Mouse (Mus musculus) adrenal gland, postnatal 4 days (tissue): Measurements from ENCODE around the gene Olfr1251. TPM values are rescaled to one million over a fixed set of nuclear protein-coding genes. Genes with fewer than 3 reads are reported as not detected.
"Not testable (repeated sequence)": the region's sequence is repeated elsewhere in the genome, so short reads cannot be mapped to it uniquely, and the experiment has no call there.

Experiments used
- DNase-seq, 2 experiments: peaks; one replicate each; pipeline ENCODE4 v3.0.0; 2021 to 2022; ENCODE audit warnings: low spot score in 2 of 2, mixed read lengths in 2 of 2
- long read RNA-seq, 2 experiments: library from polyadenylated mRNA; stranded (forward); transcript quantifications; one replicate each; pipeline ENCODE4 v2.0.0; 2021
- total RNA-seq, 2 experiments: library from RNA; stranded (reverse); gene quantifications; 2 replicates each; pipeline ENCODE4 v1.2.3; 2021

Olfr1251 gene
- not detected for total RNA-seq
- long read RNA-seq, experiment 1 = 0 reads
- long read RNA-seq, experiment 2 = 0 reads

- no peak for DNase-seq
These were observed at the start of gene Olfr1251 for GRCm38 (mm10) chr2:89671836-89672235. Olfr1251 (minus strand) TSS chr2:89671936.

- DNase-seq = no peak
These were observed 20.2 kb upstream of the Olfr1251 start for GRCm38 (mm10) chr2:89691980-89692379.

DNA sequence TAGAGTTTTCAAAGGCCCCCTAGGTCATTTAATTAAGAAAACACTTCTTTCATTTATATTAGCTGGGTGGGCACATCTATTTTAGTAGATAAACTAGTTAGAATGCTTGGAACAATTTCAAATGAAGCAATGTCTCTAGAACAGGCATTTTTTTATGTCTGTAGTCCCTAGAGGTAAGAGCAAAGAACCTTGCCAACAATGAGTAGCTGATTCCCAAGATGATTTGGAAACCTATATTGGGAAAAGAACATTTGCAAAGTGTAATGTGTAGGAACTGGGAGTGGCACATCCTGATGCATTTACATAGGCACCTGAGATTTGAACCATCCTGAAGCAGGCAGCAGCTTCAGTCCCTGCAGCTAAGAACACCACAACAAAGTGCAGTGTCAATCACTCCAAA, 10.4 kb downstream of the Olfr1251 start, which contains the start of gene Olfr1250:
Gene Olfr1250, minus strand, starts transcription at position 101 of the 400 bp plus-strand sequence.
- no peak for DNase-seq

DNA sequence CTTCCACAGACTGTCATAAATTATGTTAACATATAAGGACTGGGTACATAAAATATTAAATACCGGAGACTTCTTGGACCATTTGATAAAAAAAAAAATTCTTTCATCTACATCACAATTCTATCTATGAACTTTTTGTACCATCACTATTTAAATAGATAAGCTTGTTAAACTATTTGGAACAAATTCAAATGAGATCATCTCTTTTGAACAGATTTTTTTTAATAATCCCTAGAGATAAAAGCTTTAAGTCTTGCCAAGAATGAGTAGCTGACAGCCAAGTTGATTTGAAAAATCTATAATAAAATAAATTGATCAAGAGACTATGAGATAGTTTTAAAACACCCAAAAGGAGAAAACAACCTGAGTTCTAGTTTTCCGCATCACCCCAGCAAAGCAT, 36.9 kb downstream of the Olfr1251 start, which contains the start of gene Olfr1249:
Gene Olfr1249, minus strand, starts transcription at position 101 of the 400 bp plus-strand sequence.
- no peak for DNase-seq

DNA sequence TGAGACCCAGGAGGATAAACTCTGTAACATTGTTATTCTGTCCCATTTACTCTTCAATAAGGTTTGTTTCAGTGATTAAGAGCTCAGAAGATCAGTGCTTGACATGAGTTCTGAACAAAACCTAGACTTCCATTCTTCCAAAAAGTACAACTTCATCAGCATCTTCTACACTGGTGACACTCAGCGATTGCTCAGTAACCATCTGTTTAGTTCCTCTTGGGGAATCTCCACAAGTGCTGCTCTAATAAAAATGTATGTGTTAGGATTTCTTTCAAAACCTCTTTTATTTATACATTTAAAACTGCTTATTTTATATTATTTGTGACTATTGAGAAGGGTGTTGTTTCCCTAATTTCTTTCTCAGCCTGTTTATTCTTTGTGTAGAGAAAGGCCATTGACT, 53.6 kb downstream of the Olfr1251 start, which contains the start of gene Olfr1248:
Gene Olfr1248, minus strand, starts transcription at position 101 of the 400 bp plus-strand sequence.
- DNase-seq = not testable (repeated sequence)

Other genes with a start within 250 kb of the Olfr1251 start
- not detected for gene Olfr1240, start 228.9 kb downstream of the Olfr1251 start, total RNA-seq
- not detected for gene Olfr1241, start 184.8 kb downstream of the Olfr1251 start, total RNA-seq
- gene Olfr1242, start 173.6 kb downstream of the Olfr1251 start, total RNA-seq = not detected
- gene Olfr1243, start 140.4 kb downstream of the Olfr1251 start, total RNA-seq = not detected
- not detected for gene Olfr1245, start 93.5 kb downstream of the Olfr1251 start, total RNA-seq
- not detected for gene Olfr1246, start 78.8 kb downstream of the Olfr1251 start, total RNA-seq
- under 1 TPM in 1 of 2 experiments, not detected in 1; 0.06 TPM for gene Olfr1247, start 57.8 kb downstream of the Olfr1251 start, total RNA-seq
- not detected for gene Olfr1248, start 53.7 kb downstream of the Olfr1251 start, total RNA-seq
- gene Olfr1249, start 37.0 kb downstream of the Olfr1251 start, total RNA-seq = not detected
- gene Olfr1250, start 10.5 kb downstream of the Olfr1251 start, total RNA-seq = not detected
- gene Olfr1252, start 53.1 kb upstream of the Olfr1251 start, total RNA-seq = not detected
- not detected for gene Olfr1253, start 85.2 kb upstream of the Olfr1251 start, total RNA-seq
- gene Olfr1254, start 121.7 kb upstream of the Olfr1251 start, total RNA-seq = not detected
- not detected for gene Olfr1255, start 140.1 kb upstream of the Olfr1251 start, total RNA-seq
- not detected for gene Olfr1256, start 169.6 kb upstream of the Olfr1251 start, total RNA-seq
- gene Olfr48, start 176.3 kb upstream of the Olfr1251 start, total RNA-seq = not detected
- gene Olfr1257, start 206.5 kb upstream of the Olfr1251 start, total RNA-seq = not detected